Mouse (Mus musculus) liver, postnatal 0 days (tissue): ENCODE measurements around the gene 9130230L23Rik.

Source experiments
- CTCF ChIP-seq: sonication (generic); IDR thresholded peaks from 2 replicates; pipeline ENCODE4 v1.5.1; 2016; ENCODE audit warnings: antibody characterized with exemption, low read depth
- EP300 ChIP-seq: IDR thresholded peaks from 2 replicates; pipeline ENCODE4 v1.6.1; 2016; ENCODE audit warnings: antibody characterized with exemption, low read depth, mild to moderate bottlenecking

DNA sequence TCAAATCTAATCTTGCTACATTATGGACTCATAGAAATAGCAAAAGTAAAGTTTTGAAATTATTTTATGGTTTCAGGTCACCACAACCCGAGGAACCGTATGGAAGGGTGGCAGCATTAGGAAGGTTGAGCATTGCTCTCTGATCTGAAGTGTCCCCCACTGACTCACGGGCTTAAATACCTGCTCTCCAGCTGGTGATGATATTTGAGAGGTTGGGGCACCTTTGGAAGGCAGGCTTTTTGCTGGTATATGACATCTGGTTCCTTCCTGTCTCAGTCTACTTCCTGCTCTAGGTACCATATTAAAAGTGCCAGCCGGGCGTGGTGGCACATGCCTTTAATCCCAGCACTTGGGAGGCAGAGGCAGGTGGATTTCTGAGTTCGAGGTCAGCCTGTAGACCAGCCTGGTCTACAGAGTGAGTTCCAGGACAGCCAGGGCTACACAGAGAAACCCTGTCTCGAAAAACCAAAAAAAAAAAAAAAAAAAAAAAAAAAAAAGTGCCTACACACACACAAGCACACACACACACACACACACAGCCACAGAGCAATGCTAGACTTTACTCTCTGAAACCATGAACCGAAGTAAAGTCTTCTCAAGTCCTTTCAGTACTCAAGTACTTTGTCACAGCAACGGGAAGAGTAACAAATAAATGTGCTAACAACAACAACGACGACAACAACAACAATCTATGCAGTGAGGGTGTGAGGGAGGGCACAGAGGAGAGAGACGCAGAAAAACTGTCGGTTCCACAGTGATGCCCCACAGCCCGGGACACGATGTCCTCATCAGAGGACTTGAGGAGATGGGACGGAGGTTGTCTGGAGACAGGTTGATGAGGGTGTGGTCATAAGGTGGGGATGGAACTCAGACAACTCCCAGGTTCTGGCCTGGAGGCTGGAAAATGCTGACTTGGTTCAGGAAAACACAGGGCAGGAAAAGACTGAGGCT lies 49.7 kb downstream of the 9130230L23Rik start:
- TF ChIP-seq EP300 (no peak), CTCF (no peak)
